Mouse (Mus musculus) MEL (cell line): ENCODE measurements at regions not wholly inside any gene's neighbourhood (a gene's known extent, or its start where the extent isn't known, plus 50 kb on each side); places are given as distances from the start of the nearest gene placed in this dataset.

ENCODE experiments used
- DNase-seq: peaks from one replicate; pipeline ENCODE4 v3.0.0; 2011; ENCODE audit warnings: low read depth, low spot score
- H3K27ac ChIP-seq: 2 replicates; pipeline ENCODE4 v1.5.1; 2012; ENCODE audit warnings: low read depth, mild to moderate bottlenecking, control low read depth, low read length, moderate library complexity; ENCODE audit not compliant: control insufficient read depth
- H3K27me3 ChIP-seq, 2 experiments: fragments of 150-350 bp in 1 of 2; sonication (generic) in 1 of 2; 2 replicates each; pipeline ENCODE4 v1.6.1; 2012; ENCODE audit warnings: low read length in 2 of 2, mild to moderate bottlenecking in 2 of 2, improper control_type of control experiment in 1 of 2, moderate library complexity in 1 of 2; ENCODE audit not compliant: insufficient read depth in 2 of 2, control insufficient read depth in 1 of 2
- H3K36me3 ChIP-seq, 2 experiments: 2 replicates each; pipeline ENCODE4 v1.6.1; 2012 to 2014; ENCODE audit warnings: low read length in 2 of 2, improper control_type of control experiment in 1 of 2, inconsistent platforms in 1 of 2, mild to moderate bottlenecking in 1 of 2; ENCODE audit not compliant: insufficient read depth in 2 of 2, control insufficient read depth in 1 of 2
- H3K4me1 ChIP-seq, 2 experiments: fragments of 150-350 bp in 1 of 2; sonication (generic) in 1 of 2; 2 replicates each; pipeline ENCODE4 v1.6.1; 2012; ENCODE audit warnings: low read length in 2 of 2, improper control_type of control experiment in 1 of 2, mild to moderate bottlenecking in 1 of 2; ENCODE audit not compliant: insufficient read depth in 2 of 2, control insufficient read depth in 1 of 2
- H3K4me3 ChIP-seq, 2 experiments: fragments of 150-350 bp in 1 of 2; sonication (generic) in 1 of 2; 2 replicates each; pipeline ENCODE4 v1.5.1; 2012; ENCODE audit warnings: low read depth in 2 of 2, low read length in 2 of 2, mild to moderate bottlenecking in 2 of 2, moderate library complexity in 2 of 2, control low read depth in 1 of 2, improper control_type of control experiment in 1 of 2; ENCODE audit not compliant: control insufficient read depth in 1 of 2, insufficient read depth in 1 of 2
- H3K79me2 ChIP-seq: 2 replicates; pipeline ENCODE4 v1.6.1; 2012; ENCODE audit warnings: mild to moderate bottlenecking, low read length, moderate library complexity; ENCODE audit not compliant: control insufficient read depth, poor library complexity, insufficient read depth
- H3K9ac ChIP-seq: 2 replicates; pipeline ENCODE4 v1.6.1; 2012; ENCODE audit warnings: low read depth, mild to moderate bottlenecking, control low read depth, low read length, moderate library complexity; ENCODE audit not compliant: control insufficient read depth, poor library complexity, severe bottlenecking
- H3K9me3 ChIP-seq: fragments of 150-350 bp; sonication (generic); replicated peaks from 2 replicates; pipeline ENCODE4 v1.6.1; 2012; ENCODE audit warnings: mild to moderate bottlenecking, low read length, improper control_type of control experiment, moderate library complexity; ENCODE audit not compliant: insufficient read depth
- BHLHE40 ChIP-seq: IDR thresholded peaks from 2 replicates; pipeline ENCODE4 v1.6.1; 2012; ENCODE audit warnings: low read depth, mild to moderate bottlenecking, inconsistent platforms, low read length, improper control_type of control experiment, borderline replicate concordance
- CHD1 ChIP-seq: IDR thresholded peaks from 2 replicates; pipeline ENCODE4 v1.6.1; 2012; ENCODE audit warnings: low read depth, mild to moderate bottlenecking, inconsistent platforms, low read length, improper control_type of control experiment
- CHD2 ChIP-seq: IDR thresholded peaks from 2 replicates; pipeline ENCODE4 v1.6.1; 2011; ENCODE audit warnings: low read length, improper control_type of control experiment
- CTCF ChIP-seq, 3 experiments: IDR thresholded peaks in 2 of 3; conservative IDR thresholded peaks in 1 of 3; 2 replicates each; pipeline ENCODE4 v1.5.1; 2011 to 2012; ENCODE audit warnings: low read length in 3 of 3, low read depth in 2 of 3, mild to moderate bottlenecking in 2 of 3, improper control_type of control experiment in 1 of 3, inconsistent platforms in 1 of 3, mixed read lengths in 1 of 3, moderate library complexity in 1 of 3; ENCODE audit not compliant: control insufficient read depth in 1 of 3, insufficient read depth in 1 of 3, poor library complexity in 1 of 3, severe bottlenecking in 1 of 3
- ETS1 ChIP-seq: IDR thresholded peaks from 2 replicates; pipeline ENCODE4 v1.6.1; 2012; ENCODE audit warnings: low read depth, mild to moderate bottlenecking, inconsistent platforms, low read length, improper control_type of control experiment, moderate library complexity
- GABPA ChIP-seq: IDR thresholded peaks from 2 replicates; pipeline ENCODE4 v1.6.1; 2012; ENCODE audit warnings: low read depth, mild to moderate bottlenecking, inconsistent platforms, low read length, improper control_type of control experiment, moderate library complexity
- HCFC1 ChIP-seq: IDR thresholded peaks from 2 replicates; pipeline ENCODE4 v1.6.1; 2012; ENCODE audit warnings: low read depth, mild to moderate bottlenecking, inconsistent platforms, low read length, improper control_type of control experiment, moderate library complexity
- KAT2A ChIP-seq: conservative IDR thresholded peaks from 2 replicates; pipeline ENCODE4 v1.6.1; 2012; ENCODE audit warnings: low read depth, low read length, improper control_type of control experiment, inconsistent platforms
- MAFK ChIP-seq: IDR thresholded peaks from 2 replicates; pipeline ENCODE4 v1.6.1; 2011; ENCODE audit warnings: low read depth, mild to moderate bottlenecking, low read length, improper control_type of control experiment, borderline replicate concordance
- MAX ChIP-seq: IDR thresholded peaks from 2 replicates; pipeline ENCODE4 v1.6.1; 2011; ENCODE audit warnings: low read length, improper control_type of control experiment
- MXI1 ChIP-seq: IDR thresholded peaks from 2 replicates; pipeline ENCODE4 v1.6.1; 2011; ENCODE audit warnings: mild to moderate bottlenecking, low read depth, low read length, improper control_type of control experiment
- NRF1 ChIP-seq: IDR thresholded peaks from 2 replicates; pipeline ENCODE4 v1.6.1; 2014; ENCODE audit warnings: low read depth, mild to moderate bottlenecking, inconsistent platforms, low read length, improper control_type of control experiment, moderate library complexity; ENCODE audit not compliant: poor library complexity, insufficient read depth, severe bottlenecking
- POLR2AphosphoS5 ChIP-seq: IDR thresholded peaks from 2 replicates; pipeline ENCODE4 v1.6.1; 2012; ENCODE audit warnings: low read depth, borderline replicate concordance, mild to moderate bottlenecking, inconsistent platforms, low read length, moderate library complexity, mixed read lengths
- RAD21 ChIP-seq: IDR thresholded peaks from 2 replicates; pipeline ENCODE4 v1.6.1; 2011; ENCODE audit warnings: mild to moderate bottlenecking, low read depth, low read length, improper control_type of control experiment
- RCOR1 ChIP-seq: IDR thresholded peaks from 2 replicates; pipeline ENCODE4 v1.6.1; 2012; ENCODE audit warnings: low read depth, mild to moderate bottlenecking, inconsistent platforms, low read length, improper control_type of control experiment
- SMC3 ChIP-seq: IDR thresholded peaks from 2 replicates; pipeline ENCODE4 v1.6.1; 2011; ENCODE audit warnings: low read depth, low read length, improper control_type of control experiment
- TAL1 ChIP-seq: IDR thresholded peaks from 2 replicates; pipeline ENCODE4 v1.6.1; 2012; ENCODE audit warnings: mild to moderate bottlenecking, inconsistent platforms, low read length, moderate library complexity, mixed read lengths
- USF1 ChIP-seq: IDR thresholded peaks from 2 replicates; pipeline ENCODE4 v1.6.1; 2014; ENCODE audit warnings: low read depth, mild to moderate bottlenecking, inconsistent platforms, low read length, improper control_type of control experiment, moderate library complexity
- ZKSCAN1 ChIP-seq: IDR thresholded peaks from 2 replicates; pipeline ENCODE4 v1.6.1; 2012; ENCODE audit warnings: low read depth, mild to moderate bottlenecking, inconsistent platforms, low read length, improper control_type of control experiment, moderate library complexity
- ZMIZ1 ChIP-seq: IDR thresholded peaks from 2 replicates; pipeline ENCODE4 v1.6.1; 2012; ENCODE audit warnings: low read depth, mild to moderate bottlenecking, inconsistent platforms, low read length, improper control_type of control experiment, moderate library complexity
- ZNF384 ChIP-seq: IDR thresholded peaks from 2 replicates; pipeline ENCODE4 v1.6.1; 2012; ENCODE audit warnings: low read depth, mild to moderate bottlenecking, inconsistent platforms, low read length, improper control_type of control experiment

- no peak overlapping the region for H3K27ac ChIP-seq
- no peak for DNase-seq
- H3K4me1 ChIP-seq = no peaks in the 10 kb centered on the region
- no peaks in the 10 kb centered on the region for H3K36me3 ChIP-seq
- H3K27me3 ChIP-seq = peaks cover 0 to 3% of the 10 kb centered on the region in 2 experiments; a peak in 3 of 4 replicates
- TF ChIP-seq CHD1 = no peak
- TF ChIP-seq ETS1 = no peak
- no peak for TF ChIP-seq CHD2
- no peak for TF ChIP-seq BHLHE40
- TF ChIP-seq POLR2AphosphoS5 = peak; percentile 54; the same call in 1 of the 2 replicates
- TF ChIP-seq KAT2A = no peak
- TF ChIP-seq RCOR1 = no peak
- no peak for TF ChIP-seq MAX
- TF ChIP-seq NRF1 = no peak
- TF ChIP-seq MXI1 = no peak
- TF ChIP-seq ZNF384 = peak; percentile 57
- TF ChIP-seq CTCF (IDR thresholded peaks at IDR 0.05 in 2 of 3, conservative IDR thresholded peaks at IDR 0.05 in 1 of 3; ENCODE audit: control insufficient read depth in 1 of 3, insufficient read depth in 1 of 3, low read depth in 2 of 3, low read length in 3 of 3, poor library complexity in 1 of 3, severe bottlenecking in 1 of 3) = no peak
- no peak for TF ChIP-seq ZKSCAN1
- TF ChIP-seq RAD21 = no peak
- TF ChIP-seq MAFK = no peak
- TF ChIP-seq ZMIZ1 = no peak
- TF ChIP-seq SMC3 = no peak
- no peak for TF ChIP-seq TAL1
- H3K9me3 ChIP-seq = no peaks in the 10 kb centered on the region
- no peaks in the 10 kb centered on the region for H3K79me2 ChIP-seq
- H3K9ac ChIP-seq = no peak overlapping the region
- no peak overlapping the region for H3K4me3 ChIP-seq
These were observed 119.6 kb upstream of the Zfp706 start for GRCm38 (mm10) chr15:37127170-37127569.

DNA sequence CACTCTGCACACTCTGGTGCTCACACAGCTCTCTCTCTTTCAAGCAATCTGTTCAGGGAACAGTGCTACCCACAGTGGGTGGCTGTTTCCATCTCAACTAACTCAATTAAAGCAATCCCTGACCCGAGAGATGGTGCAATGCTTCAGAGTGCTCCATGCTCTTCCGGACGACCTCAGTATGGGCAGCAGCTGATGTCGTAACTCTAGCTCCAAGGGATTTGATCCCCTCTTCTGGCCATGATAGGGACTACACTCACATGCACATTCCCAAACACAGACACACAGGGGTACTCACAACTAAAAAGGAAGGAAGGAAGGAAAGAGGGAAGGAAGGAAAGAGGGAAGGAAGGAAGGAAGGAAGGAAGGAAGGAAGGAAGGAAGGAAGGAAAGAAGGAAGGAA is 118.2 kb upstream of the Zfp706 start:
- TF ChIP-seq HCFC1 = no peak
- peak in 1 of 3 experiments; percentile 14; a peak in 1 of 6 replicates for TF ChIP-seq CTCF (IDR thresholded peaks at IDR 0.05 in 2 of 3, conservative IDR thresholded peaks at IDR 0.05 in 1 of 3; ENCODE audit: control insufficient read depth in 1 of 3, insufficient read depth in 1 of 3, low read depth in 2 of 3, low read length in 3 of 3, poor library complexity in 1 of 3, severe bottlenecking in 1 of 3)
- TF ChIP-seq USF1 = no peak
- no peak for TF ChIP-seq GABPA
- TF ChIP-seq MXI1 = no peak
- Histone ChIP-seq H3K27ac (no peak overlapping the region), H3K9me3 (no peaks in the 10 kb centered on the region), H3K36me3 (no peaks in the 10 kb centered on the region), H3K4me1 (no peaks in the 10 kb centered on the region), H3K79me2 (no peaks in the 10 kb centered on the region), H3K9ac (no peak overlapping the region), H3K4me3 (no peak overlapping the region), H3K27me3 (peaks cover 3 to 4% of the 10 kb centered on the region in 2 experiments)
- DNase-seq = peak; percentile 14
